Mouse (Mus musculus): ENCODE data around the gene Alad. TPM values are rescaled to one million over a fixed set of nuclear protein-coding genes. Genes with fewer than 3 reads are reported as not detected.
A peak's percentile ranks its signal among the peaks of the same experiment; 100 is the strongest.

Gene Alad
- polyA plus RNA-seq, 1 experiment from 2014 or later, result 633 TPM

- Histone ChIP-seq H3K27me3 (replicated peaks) (no peaks in the 10 kb centered on the region), H3K4me1 (peaks cover 87% of the 10 kb centered on the region), H3K4me3 (peak overlapping the region; percentile 74), H3K9ac (peak overlapping the region; percentile 94), H3K27ac (peak overlapping the region; percentile 99), H3K9me3 (replicated peaks) (no peaks in the 10 kb centered on the region), H3K36me3 (peaks cover 48% of the 10 kb centered on the region), H3K4me2 (peak overlapping the region; percentile 89)
- 13% methylated on average over 2 of the region's 2 CpGs for WGBS (ENCODE audit: insufficient replicate concordance)
- no peak; the same call in 1 of the 2 replicates for ATAC-seq
Measured at GRCm38 (mm10) chr4:62516079-62516478, 3.6 kb downstream of the Alad start.

- Histone ChIP-seq H3K4me1 (peaks cover 87% of the 10 kb centered on the region), H3K27ac (peak overlapping the region; percentile 99), H3K4me3 (peak overlapping the region; percentile 74), H3K9ac (peak overlapping the region; percentile 94), H3K27me3 (replicated peaks) (no peaks in the 10 kb centered on the region), H3K4me2 (peak overlapping the region; percentile 89), H3K9me3 (replicated peaks) (no peaks in the 10 kb centered on the region), H3K36me3 (peaks cover 54% of the 10 kb centered on the region)
- peak; percentile 24 for ATAC-seq
- 14% methylated on average over 3 of the region's 3 CpGs for WGBS (ENCODE audit: insufficient replicate concordance)
Measured at GRCm38 (mm10) chr4:62515490-62515889, 4.2 kb downstream of the Alad start.

- H3K27ac ChIP-seq, result peak overlapping the region; percentile 99
- H3K9ac ChIP-seq, result peak overlapping the region; percentile 94
- peaks cover 59% of the 10 kb centered on the region for H3K36me3 ChIP-seq
- peak overlapping the region; percentile 89 for H3K4me2 ChIP-seq
- H3K4me1 ChIP-seq, result peaks cover 88% of the 10 kb centered on the region
- WGBS (ENCODE audit: insufficient replicate concordance), result 64% methylated on average over 7 of the region's 7 CpGs
- no peak for ATAC-seq
- H3K4me3 ChIP-seq, result peak overlapping the region; percentile 74
- no peaks in the 10 kb centered on the region for H3K27me3 ChIP-seq (replicated peaks)
- H3K9me3 ChIP-seq (replicated peaks), result no peaks in the 10 kb centered on the region
Measured at GRCm38 (mm10) chr4:62514995-62515394, 4.7 kb downstream of the Alad start.

- peak overlapping the region; percentile 74 for H3K4me3 ChIP-seq
- H3K4me2 ChIP-seq, result peak overlapping the region; percentile 89
- H3K9me3 ChIP-seq (replicated peaks), result no peaks in the 10 kb centered on the region
- peaks cover 68% of the 10 kb centered on the region for H3K36me3 ChIP-seq
- H3K27me3 ChIP-seq (replicated peaks), result no peaks in the 10 kb centered on the region
- 60% methylated on average over 11 of the region's 11 CpGs for WGBS (ENCODE audit: insufficient replicate concordance)
- H3K9ac ChIP-seq, result peak overlapping the region; percentile 60
- ATAC-seq, result no peak
- H3K27ac ChIP-seq, result peak overlapping the region; percentile 69
- peaks cover 93% of the 10 kb centered on the region for H3K4me1 ChIP-seq
Measured at GRCm38 (mm10) chr4:62513998-62514506, 5.7 kb downstream of the Alad start.

- ATAC-seq, result no peak
- Histone ChIP-seq H3K4me3 (no peak overlapping the region), H3K36me3 (peaks cover 77% of the 10 kb centered on the region), H3K27me3 (replicated peaks) (no peaks in the 10 kb centered on the region), H3K4me1 (peaks cover 70% of the 10 kb centered on the region), H3K9me3 (replicated peaks) (no peaks in the 10 kb centered on the region), H3K9ac (no peak overlapping the region), H3K4me2 (peak overlapping the region; percentile 89; the same call in 1 of the 2 replicates), H3K27ac (peak overlapping the region; percentile 69)
- WGBS (ENCODE audit: insufficient replicate concordance), result 91% methylated on average over 11 of the region's 11 CpGs
Measured at GRCm38 (mm10) chr4:62509946-62510345, 9.8 kb downstream of the Alad start.

- Histone ChIP-seq H3K9me3 (replicated peaks) (no peaks in the 10 kb centered on the region), H3K4me1 (peaks cover 63% of the 10 kb centered on the region), H3K36me3 (peaks cover 69% of the 10 kb centered on the region), H3K9ac (no peak overlapping the region), H3K27ac (peak overlapping the region; percentile 50), H3K4me3 (no peak overlapping the region), H3K4me2 (no peak overlapping the region), H3K27me3 (replicated peaks) (no peaks in the 10 kb centered on the region)
- no peak for ATAC-seq
- WGBS (ENCODE audit: insufficient replicate concordance), result 89% methylated on average over 5 of the region's 5 CpGs
Measured at GRCm38 (mm10) chr4:62508839-62509238, 10.9 kb downstream of the Alad start.

- Histone ChIP-seq H3K4me2 (no peak overlapping the region), H3K9me3 (replicated peaks) (no peaks in the 10 kb centered on the region), H3K4me1 (peaks cover 60% of the 10 kb centered on the region), H3K36me3 (peaks cover 48% of the 10 kb centered on the region), H3K4me3 (no peak overlapping the region), H3K27me3 (replicated peaks) (no peaks in the 10 kb centered on the region), H3K27ac (peak overlapping the region; percentile 67), H3K9ac (no peak overlapping the region)
- peak; percentile 27 for ATAC-seq
- 56% methylated on average over 2 of the region's 2 CpGs for WGBS (ENCODE audit: insufficient replicate concordance)
Measured at GRCm38 (mm10) chr4:62506798-62507197, 12.9 kb downstream of the Alad start.

- Histone ChIP-seq H3K27ac (peak overlapping the region; percentile 46; the same call in 1 of the 2 replicates), H3K4me1 (peaks cover 60% of the 10 kb centered on the region)
- 82% methylated on average over 3 of the region's 3 CpGs for WGBS (ENCODE audit: insufficient replicate concordance)
Measured at GRCm38 (mm10) chr4:62505991-62506390, 13.7 kb downstream of the Alad start.

GRCm38 (mm10) chr4:62503374-62503970 is 16.2 kb downstream of the Alad start, which contains the start of gene Hdhd3:
Hdhd3 (minus strand) TSS chr4:62503467.
- H3K4me1 ChIP-seq, result peaks cover 40% of the 10 kb centered on the region

More at GRCm38 (mm10) chr4:62505991-62506390, 13.7 kb downstream of the Alad start:
- Histone ChIP-seq H3K36me3 (peaks cover 40% of the 10 kb centered on the region), H3K4me3 (no peak overlapping the region), H3K9ac (no peak overlapping the region), H3K4me2 (no peak overlapping the region), H3K27me3 (replicated peaks) (no peaks in the 10 kb centered on the region), H3K9me3 (replicated peaks) (no peaks in the 10 kb centered on the region)
- 0 out of 2 replicates have a peak, but pooled peaks have one; percentile 8 for ATAC-seq

GRCm38 (mm10) chr4:62502969-62503368 is 16.7 kb downstream of the Alad start:
- Histone ChIP-seq H3K27ac (peak overlapping the region; percentile 61), H3K36me3 (peaks cover 24% of the 10 kb centered on the region), H3K4me2 (peak overlapping the region; percentile 84), H3K9me3 (replicated peaks) (no peaks in the 10 kb centered on the region), H3K9ac (no peak overlapping the region), H3K27me3 (replicated peaks) (no peaks in the 10 kb centered on the region), H3K4me1 (peaks cover 37% of the 10 kb centered on the region), H3K4me3 (0 out of 2 replicates have a peak overlapping the region, but pooled peaks have one; percentile 70)
- 59% methylated on average over 7 of the region's 7 CpGs for WGBS (ENCODE audit: insufficient replicate concordance)
- no peak for ATAC-seq

More at GRCm38 (mm10) chr4:62503374-62503970, 16.2 kb downstream of the Alad start, which contains the start of gene Hdhd3:
- H3K27ac ChIP-seq, result peak within 1 kb of the TSS; percentile 64
- no peaks in the 10 kb centered on the region for H3K9me3 ChIP-seq (replicated peaks)
- H3K27me3 ChIP-seq (replicated peaks), result no peaks in the 10 kb centered on the region
- no peak for ATAC-seq
- peak within 1 kb of the TSS; percentile 84 for H3K4me2 ChIP-seq
- H3K36me3 ChIP-seq, result peaks cover 29% of the 10 kb centered on the region
- 61% methylated on average over 3 of the region's 3 CpGs for WGBS (ENCODE audit: insufficient replicate concordance)
- H3K4me3 ChIP-seq, result peak within 1 kb of the TSS; percentile 70
- H3K9ac ChIP-seq, result peak within 1 kb of the TSS; percentile 75

- Histone ChIP-seq H3K4me3 (peak overlapping the region; percentile 70), H3K9me3 (replicated peaks) (no peaks in the 10 kb centered on the region), H3K4me1 (peaks cover 37% of the 10 kb centered on the region), H3K27ac (peak overlapping the region; percentile 64), H3K9ac (peak overlapping the region; percentile 75), H3K27me3 (replicated peaks) (no peaks in the 10 kb centered on the region), H3K36me3 (peaks cover 16% of the 10 kb centered on the region), H3K4me2 (peak overlapping the region; percentile 84)
- peak; percentile 88 for ATAC-seq
- WGBS (ENCODE audit: insufficient replicate concordance), result 2% methylated on average over 38 of the region's 38 CpGs
Measured at GRCm38 (mm10) chr4:62501964-62502732, 17.6 kb downstream of the Alad start.
